Mouse (Mus musculus) liver, adult 2 months (tissue): Measurements from ENCODE around the gene Gaa. TPM values are rescaled to one million over a fixed set of nuclear protein-coding genes. Genes with fewer than 3 reads are reported as not detected.

Experiments
- DNase-seq: peaks from one replicate; pipeline ENCODE4 v3.0.0-alpha.2; 2011; ENCODE audit warnings: low read depth, low spot score; ENCODE audit errors: extremely low read depth
- H3K27ac ChIP-seq: fragments of 200-500 bp; replicated peaks from 2 replicates; pipeline ENCODE4 v1.5.1; 2012; ENCODE audit warnings: low read depth, mild to moderate bottlenecking, control low read depth, inconsistent platforms, low read length; ENCODE audit not compliant: insufficient read depth
- H3K27me3 ChIP-seq: fragments of 200-500 bp; 2 replicates; pipeline ENCODE4 v1.6.1; 2012; ENCODE audit warnings: mild to moderate bottlenecking, moderate library complexity, low read length, inconsistent platforms; ENCODE audit not compliant: control insufficient read depth, insufficient read depth
- H3K36me3 ChIP-seq: fragments of 200-500 bp; 2 replicates; pipeline ENCODE4 v1.6.1; 2012; ENCODE audit warnings: low read length, inconsistent platforms; ENCODE audit not compliant: control insufficient read depth, insufficient read depth
- H3K4me1 ChIP-seq: fragments of 200-500 bp; 2 replicates; pipeline ENCODE4 v1.6.1; 2011; ENCODE audit warnings: low read length; ENCODE audit not compliant: control insufficient read depth, insufficient read depth
- H3K4me3 ChIP-seq: fragments of 200-500 bp; 2 replicates; pipeline ENCODE4 v1.5.1; 2011; ENCODE audit warnings: low read depth, mild to moderate bottlenecking, control low read depth, low read length, moderate library complexity; ENCODE audit not compliant: insufficient read depth
- H3K79me2 ChIP-seq: fragments of 200-500 bp; 2 replicates; pipeline ENCODE4 v1.6.1; 2012; ENCODE audit warnings: inconsistent platforms, mild to moderate bottlenecking, low read length, moderate library complexity; ENCODE audit not compliant: control insufficient read depth, insufficient read depth
- H3K9ac ChIP-seq: fragments of 200-500 bp; 2 replicates; pipeline ENCODE4 v1.6.1; 2012; ENCODE audit warnings: low read depth, mild to moderate bottlenecking, control low read depth, inconsistent platforms, low read length
- CTCF ChIP-seq: fragments of 200-500 bp; IDR thresholded peaks from 2 replicates; pipeline ENCODE4 v1.5.1; 2011; ENCODE audit warnings: low read depth, low read length, control low read depth
- POLR2A ChIP-seq: fragments of 200-500 bp; IDR thresholded peaks from 2 replicates; pipeline ENCODE4 v1.6.1; 2011; ENCODE audit warnings: low read length, control low read depth; ENCODE audit not compliant: insufficient read depth; ENCODE audit errors: extremely low read depth
- WGBS: fragments of 180-500 bp; shearing (Covaris S2); methylation state at CpG from one replicate; pipeline ENCODE4 v1.1.7; 2018; 5-methylcytosine and 5-hydroxymethylcytosine counted together
- polyA plus RNA-seq: library from polyadenylated mRNA; depleted of rRNA; stranded (reverse); fragments of >200 nt; gene quantifications from 2 replicates; pipeline ENCODE4 v1.2.3, GENCODE M21; 2012; rRNA removed
- total RNA-seq: library from RNA; depleted of rRNA; stranded (reverse); fragments of >200 nt; gene quantifications from 2 replicates; pipeline ENCODE4 v1.2.3, GENCODE M21; 2014; rRNA removed

Gene Gaa
- total and polyA plus RNA-seq, 2 experiments, result 22.4 to 119 TPM

- TF ChIP-seq POLR2A (no peak), CTCF (no peak)
- Histone ChIP-seq H3K4me3 (no peak overlapping the region), H3K4me1 (no peaks in the 10 kb centered on the region), H3K9ac (no peak overlapping the region), H3K27ac (no peak overlapping the region), H3K79me2 (no peaks in the 10 kb centered on the region), H3K27me3 (no peaks in the 10 kb centered on the region), H3K36me3 (no peaks in the 10 kb centered on the region)
- DNase-seq, result no peak
- 51% methylated on average over 17 of the region's 17 CpGs for WGBS
Observed at GRCm38 (mm10) chr11:119314252-119314936, 46.7 kb downstream of the Gaa start.

- DNase-seq, result no peak
- no peak overlapping the region for H3K9ac ChIP-seq
- no peaks in the 10 kb centered on the region for H3K79me2 ChIP-seq
- H3K27ac ChIP-seq, result no peak overlapping the region
- 93% methylated on average over 4 of the region's 4 CpGs for WGBS
- no peak for TF ChIP-seq CTCF
- no peak for TF ChIP-seq POLR2A
- H3K4me3 ChIP-seq, result no peak overlapping the region
- no peaks in the 10 kb centered on the region for H3K4me1 ChIP-seq
- no peaks in the 10 kb centered on the region for H3K27me3 ChIP-seq
- no peaks in the 10 kb centered on the region for H3K36me3 ChIP-seq
Observed at GRCm38 (mm10) chr11:119316720-119317119, 49.0 kb downstream of the Gaa start.

- WGBS, result 84% methylated on average over 13 of the region's 13 CpGs
- Histone ChIP-seq H3K9ac (no peak overlapping the region), H3K36me3 (no peaks in the 10 kb centered on the region), H3K4me3 (no peak overlapping the region), H3K79me2 (no peaks in the 10 kb centered on the region), H3K27ac (no peak overlapping the region), H3K4me1 (no peaks in the 10 kb centered on the region), H3K27me3 (no peaks in the 10 kb centered on the region)
- TF ChIP-seq CTCF (no peak), POLR2A (no peak)
- no peak for DNase-seq
Observed at GRCm38 (mm10) chr11:119322521-119322920, 54.8 kb downstream of the Gaa start.

GRCm38 (mm10) chr11:119325068-119325467 lies 57.4 kb downstream of the Gaa start:
- H3K27me3 ChIP-seq, result no peaks in the 10 kb centered on the region
- 83% methylated on average over 1 of the region's 1 CpGs for WGBS
- TF ChIP-seq CTCF, result peak; percentile 6; the same call in 1 of the 2 replicates
- TF ChIP-seq POLR2A, result no peak
- no peak for DNase-seq
- no peak overlapping the region for H3K27ac ChIP-seq
- H3K4me1 ChIP-seq, result no peaks in the 10 kb centered on the region
- H3K36me3 ChIP-seq, result no peaks in the 10 kb centered on the region
- H3K9ac ChIP-seq, result no peak overlapping the region
- H3K4me3 ChIP-seq, result no peak overlapping the region
- H3K79me2 ChIP-seq, result no peaks in the 10 kb centered on the region

GRCm38 (mm10) chr11:119330592-119330991 lies 62.9 kb downstream of the Gaa start:
- DNase-seq, result no peak
- no peaks in the 10 kb centered on the region for H3K27me3 ChIP-seq
- H3K27ac ChIP-seq, result no peak overlapping the region
- 56% methylated on average over 4 of the region's 4 CpGs for WGBS
- H3K79me2 ChIP-seq, result no peaks in the 10 kb centered on the region
- H3K9ac ChIP-seq, result no peak overlapping the region
- H3K4me3 ChIP-seq, result no peak overlapping the region
- TF ChIP-seq POLR2A, result no peak
- no peak for TF ChIP-seq CTCF
- H3K36me3 ChIP-seq, result no peaks in the 10 kb centered on the region
- H3K4me1 ChIP-seq, result no peaks in the 10 kb centered on the region

- Histone ChIP-seq H3K27ac (no peak overlapping the region), H3K79me2 (no peaks in the 10 kb centered on the region), H3K4me3 (no peak overlapping the region), H3K36me3 (no peaks in the 10 kb centered on the region), H3K4me1 (no peaks in the 10 kb centered on the region), H3K9ac (no peak overlapping the region), H3K27me3 (no peaks in the 10 kb centered on the region)
- 43% methylated on average over 3 of the region's 3 CpGs for WGBS
- TF ChIP-seq POLR2A (no peak), CTCF (no peak)
- DNase-seq, result no peak
Observed at GRCm38 (mm10) chr11:119331970-119332369, 64.3 kb downstream of the Gaa start.

Other genes starting within 250 kb of the Gaa start
- gene Cbx2, start 244.9 kb upstream of the Gaa start, total RNA-seq, result 3.9 and 4.9 TPM in 2 replicates
- 2.9 and 4.1 TPM in 2 replicates for gene Cbx2, start 244.9 kb upstream of the Gaa start, polyA plus RNA-seq
- gene Cbx8, start 226.9 kb upstream of the Gaa start, total RNA-seq, result 4.3 and 5.1 TPM in 2 replicates
- 1.7 and 4.4 TPM in 2 replicates for gene Cbx8, start 226.9 kb upstream of the Gaa start, polyA plus RNA-seq
- 2.8 and 2.9 TPM in 2 replicates for gene Cbx4, start 181.7 kb upstream of the Gaa start, total RNA-seq
- gene Cbx4, start 181.7 kb upstream of the Gaa start, polyA plus RNA-seq, result 7.9 and 8.2 TPM in 2 replicates
- gene Tbc1d16, start 39.4 kb upstream of the Gaa start, total RNA-seq, result 4.6 and 5.5 TPM in 2 replicates
- 8.5 and 9.5 TPM in 2 replicates for gene Tbc1d16, start 39.4 kb upstream of the Gaa start, polyA plus RNA-seq
- 0.07 and 0.09 TPM in 2 replicates for gene Ccdc40, start 39.3 kb upstream of the Gaa start, total RNA-seq
- 0.04 TPM in 1 of 2 replicates, not detected in the other for gene Ccdc40, start 39.3 kb upstream of the Gaa start, polyA plus RNA-seq
- gene Eif4a3, start 32.2 kb downstream of the Gaa start, total RNA-seq, result 57.3 and 64.2 TPM in 2 replicates
- gene Eif4a3, start 32.2 kb downstream of the Gaa start, polyA plus RNA-seq, result 49.8 and 61.5 TPM in 2 replicates
- 0.09 and 0.20 TPM in 2 replicates for gene Card14, start 39.9 kb downstream of the Gaa start, total RNA-seq
- 0.10 and 0.22 TPM in 2 replicates for gene Card14, start 39.9 kb downstream of the Gaa start, polyA plus RNA-seq
- 2.1 and 2.6 TPM in 2 replicates for gene Sgsh, start 87.6 kb downstream of the Gaa start, total RNA-seq
- 8.7 and 11.9 TPM in 2 replicates for gene Sgsh, start 87.6 kb downstream of the Gaa start, polyA plus RNA-seq
- 2.5 and 3.9 TPM in 2 replicates for gene Slc26a11, start 87.7 kb downstream of the Gaa start, total RNA-seq
- gene Slc26a11, start 87.7 kb downstream of the Gaa start, polyA plus RNA-seq, result 5.3 and 7.5 TPM in 2 replicates
- 43.4 and 43.5 TPM in 2 replicates for gene Rnf213, start 125.2 kb downstream of the Gaa start, total RNA-seq
- gene Rnf213, start 125.2 kb downstream of the Gaa start, polyA plus RNA-seq, result 11.1 and 16.9 TPM in 2 replicates
- 2.3 and 2.6 TPM in 2 replicates for gene Endov, start 223.5 kb downstream of the Gaa start, total RNA-seq
- 8.7 and 9.8 TPM in 2 replicates for gene Endov, start 223.5 kb downstream of the Gaa start, polyA plus RNA-seq